Mouse (Mus musculus) stomach, embryonic 15.5 days (tissue): ENCODE data around the gene Atrn. TPM values are rescaled to one million over a fixed set of nuclear protein-coding genes. Genes with fewer than 3 reads are reported as not detected.
"Not testable (repeated sequence)": the region's sequence is repeated elsewhere in the genome, so short reads cannot be mapped to it uniquely, and the experiment has no call there.

Experiments used
- ATAC-seq: fragments of 200-750 bp; cut with Nextera tagmentation; 2 replicates; pipeline ENCODE4 v1.8.0; 2017; ENCODE audit warnings: low read depth, moderate number of reproducible peaks, moderate TSS enrichment; ENCODE audit not compliant: insufficient read depth, low FRiP score
- H3K27ac ChIP-seq: fragments of 300-500 bp; sonication (generic); 2 replicates; pipeline ENCODE4 v1.5.1; 2015; ENCODE audit warnings: mild to moderate bottlenecking, inconsistent platforms
- H3K27me3 ChIP-seq: fragments of 300-500 bp; sonication (generic); replicated peaks from 2 replicates; pipeline ENCODE4 v1.6.1; 2015; ENCODE audit warnings: inconsistent platforms
- H3K36me3 ChIP-seq: fragments of 300-500 bp; sonication (generic); 2 replicates; pipeline ENCODE4 v1.6.1; 2015; ENCODE audit warnings: inconsistent platforms
- H3K4me1 ChIP-seq: fragments of 300-500 bp; sonication (generic); 2 replicates; pipeline ENCODE4 v1.6.1; 2015; ENCODE audit warnings: inconsistent platforms
- H3K4me2 ChIP-seq: fragments of 300-500 bp; sonication (generic); 2 replicates; pipeline ENCODE4 v1.6.1; 2015; ENCODE audit warnings: mild to moderate bottlenecking, inconsistent platforms
- H3K4me3 ChIP-seq: fragments of 300-500 bp; sonication (generic); replicated peaks from 2 replicates; pipeline ENCODE4 v1.5.1; 2015; ENCODE audit warnings: inconsistent platforms
- H3K9ac ChIP-seq: fragments of 300-500 bp; sonication (generic); 2 replicates; pipeline ENCODE4 v1.6.1; 2015; ENCODE audit warnings: inconsistent platforms
- H3K9me3 ChIP-seq: fragments of 300-500 bp; sonication (generic); 2 replicates; pipeline ENCODE4 v1.6.1; 2016; ENCODE audit warnings: inconsistent platforms
- WGBS: fragments of 180-500 bp; shearing (Covaris S2); methylation state at CpG from one replicate; pipeline ENCODE4 v1.1.7; 2015; 5-methylcytosine and 5-hydroxymethylcytosine counted together
- polyA plus RNA-seq: library from polyadenylated mRNA; unstranded; fragments of >200 nt; fragmentation: Nextera tagmentation; extraction: Ambion mirVana; gene quantifications from 2 replicates; pipeline ENCODE4 v1.2.1, GENCODE M21; 2015

Atrn gene
- polyA plus RNA-seq, 1 experiment from 2014 or later: 5.1 TPM

- 49% methylated on average over 9 of the region's 9 CpGs for WGBS
- no peak overlapping the region for H3K4me2 ChIP-seq
- no peak overlapping the region for H3K4me3 ChIP-seq
- no peaks in the 10 kb centered on the region for H3K36me3 ChIP-seq
- no peaks in the 10 kb centered on the region for H3K27me3 ChIP-seq
- no peak overlapping the region for H3K9ac ChIP-seq
- ATAC-seq: peak; percentile 22; the same call in 1 of the 2 replicates
- no peaks in the 10 kb centered on the region for H3K9me3 ChIP-seq
- H3K27ac ChIP-seq: peak overlapping the region; percentile 59; the same call in 1 of the 2 replicates
- H3K4me1 ChIP-seq: peaks cover 4% of the 10 kb centered on the region; the same call in 1 of the 2 replicates
These were observed 123.0 kb downstream of the Atrn start for GRCm38 (mm10) chr2:131029065-131029935.

- Histone ChIP-seq H3K9ac (no peak overlapping the region), H3K27me3 (no peaks in the 10 kb centered on the region), H3K4me1 (peaks cover 4% of the 10 kb centered on the region; the same call in 1 of the 2 replicates), H3K36me3 (no peaks in the 10 kb centered on the region), H3K4me3 (no peak overlapping the region), H3K4me2 (no peak overlapping the region), H3K27ac (no peak overlapping the region), H3K9me3 (no peaks in the 10 kb centered on the region)
- ATAC-seq: no peak
- 78% methylated on average over 2 of the region's 2 CpGs for WGBS
These were observed 124.3 kb downstream of the Atrn start for GRCm38 (mm10) chr2:131030561-131030960.

- H3K9ac ChIP-seq: no peak overlapping the region
- no peak for ATAC-seq
- H3K4me3 ChIP-seq: no peak overlapping the region
- H3K4me2 ChIP-seq: no peak overlapping the region
- H3K27me3 ChIP-seq: no peaks in the 10 kb centered on the region
- H3K4me1 ChIP-seq: peaks cover 4% of the 10 kb centered on the region; the same call in 1 of the 2 replicates
- H3K27ac ChIP-seq: no peak overlapping the region
- H3K36me3 ChIP-seq: no peaks in the 10 kb centered on the region
- WGBS: 85% methylated on average over 1 of the region's 1 CpGs
- H3K9me3 ChIP-seq: no peaks in the 10 kb centered on the region
These were observed 124.7 kb downstream of the Atrn start for GRCm38 (mm10) chr2:131030998-131031397.

GRCm38 (mm10) chr2:131031406-131031805 is 125.1 kb downstream of the Atrn start:
- H3K4me1 ChIP-seq, H3K9ac ChIP-seq, H3K27me3 ChIP-seq, ATAC-seq, H3K36me3 ChIP-seq, H3K27ac ChIP-seq, H3K4me2 ChIP-seq, H3K4me3 ChIP-seq, H3K9me3 ChIP-seq: not testable (repeated sequence)
- 55% methylated on average over 1 of the region's 1 CpGs for WGBS

- 78% methylated on average over 2 of the region's 2 CpGs for WGBS
- Histone ChIP-seq H3K27ac (no peak overlapping the region), H3K4me3 (no peak overlapping the region), H3K4me2 (no peak overlapping the region), H3K27me3 (peaks cover 22% of the 10 kb centered on the region), H3K4me1 (peaks cover 11% of the 10 kb centered on the region), H3K36me3 (no peaks in the 10 kb centered on the region), H3K9me3 (no peaks in the 10 kb centered on the region), H3K9ac (no peak overlapping the region)
- no peak for ATAC-seq
These were observed 130.0 kb downstream of the Atrn start for GRCm38 (mm10) chr2:131036343-131036742.

- Histone ChIP-seq H3K4me1 (peaks cover 15% of the 10 kb centered on the region), H3K27me3 (peaks cover 26% of the 10 kb centered on the region)
- ATAC-seq: no peak
These were observed 130.5 kb downstream of the Atrn start for GRCm38 (mm10) chr2:131036757-131037156.

GRCm38 (mm10) chr2:131037226-131037990 is 131.1 kb downstream of the Atrn start:
- ATAC-seq: no peak
- Histone ChIP-seq H3K9me3 (no peaks in the 10 kb centered on the region), H3K27me3 (peaks cover 32% of the 10 kb centered on the region), H3K4me3 (no peak overlapping the region), H3K27ac (no peak overlapping the region), H3K4me1 (peaks cover 15% of the 10 kb centered on the region), H3K9ac (no peak overlapping the region), H3K4me2 (no peak overlapping the region), H3K36me3 (no peaks in the 10 kb centered on the region)
- 39% methylated on average over 17 of the region's 17 CpGs for WGBS

More at GRCm38 (mm10) chr2:131036757-131037156, 130.5 kb downstream of the Atrn start:
- Histone ChIP-seq H3K4me2 (no peak overlapping the region), H3K4me3 (no peak overlapping the region), H3K9ac (no peak overlapping the region), H3K27ac (no peak overlapping the region), H3K36me3 (no peaks in the 10 kb centered on the region), H3K9me3 (no peaks in the 10 kb centered on the region)

- H3K9ac ChIP-seq: no peak overlapping the region
- WGBS: 86% methylated on average over 6 of the region's 6 CpGs
- H3K36me3 ChIP-seq: no peaks in the 10 kb centered on the region
- no peak for ATAC-seq
- peaks cover 15% of the 10 kb centered on the region for H3K4me1 ChIP-seq
- H3K27ac ChIP-seq: no peak overlapping the region
- no peak overlapping the region for H3K4me2 ChIP-seq
- peaks cover 40% of the 10 kb centered on the region for H3K27me3 ChIP-seq
- H3K9me3 ChIP-seq: no peaks in the 10 kb centered on the region
- no peak overlapping the region for H3K4me3 ChIP-seq
These were observed 131.9 kb downstream of the Atrn start for GRCm38 (mm10) chr2:131038197-131038596.

GRCm38 (mm10) chr2:131038675-131039074 is 132.4 kb downstream of the Atrn start:
- no peak overlapping the region for H3K4me3 ChIP-seq
- H3K27ac ChIP-seq: no peak overlapping the region
- H3K27me3 ChIP-seq: peaks cover 41% of the 10 kb centered on the region
- H3K4me2 ChIP-seq: no peak overlapping the region
- 76% methylated on average over 5 of the region's 5 CpGs for WGBS
- H3K4me1 ChIP-seq: peaks cover 15% of the 10 kb centered on the region
- no peaks in the 10 kb centered on the region for H3K9me3 ChIP-seq
- no peak for ATAC-seq
- H3K9ac ChIP-seq: no peak overlapping the region
- H3K36me3 ChIP-seq: no peaks in the 10 kb centered on the region

GRCm38 (mm10) chr2:131040854-131041825 is 134.8 kb downstream of the Atrn start:
- Histone ChIP-seq H3K9me3 (no peaks in the 10 kb centered on the region), H3K27me3 (peaks cover 41% of the 10 kb centered on the region), H3K36me3 (no peaks in the 10 kb centered on the region), H3K9ac (peak overlapping the region; percentile 26), H3K27ac (no peak overlapping the region), H3K4me1 (peaks cover 25% of the 10 kb centered on the region), H3K4me2 (peak overlapping the region; percentile 94), H3K4me3 (peak overlapping the region; percentile 54)
- 3% methylated on average over 111 of the region's 115 CpGs for WGBS
- peak; percentile 19; the same call in 1 of the 2 replicates for ATAC-seq

GRCm38 (mm10) chr2:131042988-131043387 is 136.7 kb downstream of the Atrn start, which contains the start of gene Gfra4:
Gene Gfra4 (minus strand): TSS chr2:131043088.
- Histone ChIP-seq H3K4me3 (no peak within 1 kb of the TSS), H3K36me3 (no peaks in the 10 kb centered on the region), H3K9ac (no peak within 1 kb of the TSS), H3K9me3 (no peaks in the 10 kb centered on the region), H3K27ac (no peak within 1 kb of the TSS), H3K4me2 (peak within 1 kb of the TSS; percentile 94; the same call in 1 of the 2 replicates), H3K27me3 (peaks cover 41% of the 10 kb centered on the region), H3K4me1 (peaks cover 19% of the 10 kb centered on the region)
- no peak for ATAC-seq
- 82% methylated on average over 2 of the region's 2 CpGs for WGBS
